Mouse (Mus musculus): ENCODE data around the gene Cnrip1. TPM values are rescaled to one million over a fixed set of nuclear protein-coding genes. Genes with fewer than 3 reads are reported as not detected.

Cnrip1 gene
- total RNA-seq, 4 experiments from 2014 or later = 78.9 to 89.0 (median 83.4) TPM

DNA sequence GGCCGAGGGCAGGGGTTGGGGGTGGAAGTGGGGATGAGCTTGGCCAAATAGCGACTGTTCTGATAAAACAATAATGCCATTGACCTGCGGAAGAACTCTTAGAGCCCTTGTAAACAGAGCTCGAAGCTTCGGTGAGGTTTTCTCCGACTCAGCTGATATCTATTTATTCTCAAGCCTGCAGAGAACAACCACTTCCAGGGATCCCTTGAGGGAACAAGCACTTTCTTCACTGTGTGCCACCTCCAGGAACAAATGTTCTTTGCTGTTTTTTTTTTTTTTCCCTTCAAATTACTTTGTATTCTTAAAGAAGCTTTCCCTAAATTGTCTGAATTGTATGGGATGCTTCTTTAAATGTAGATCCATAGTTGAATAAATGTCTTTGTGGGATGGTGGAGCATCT, 56.0 kb downstream of the Cnrip1 start:
- DNase-seq (ENCODE audit: low spot score in 2 of 2) = no peak

DNA sequence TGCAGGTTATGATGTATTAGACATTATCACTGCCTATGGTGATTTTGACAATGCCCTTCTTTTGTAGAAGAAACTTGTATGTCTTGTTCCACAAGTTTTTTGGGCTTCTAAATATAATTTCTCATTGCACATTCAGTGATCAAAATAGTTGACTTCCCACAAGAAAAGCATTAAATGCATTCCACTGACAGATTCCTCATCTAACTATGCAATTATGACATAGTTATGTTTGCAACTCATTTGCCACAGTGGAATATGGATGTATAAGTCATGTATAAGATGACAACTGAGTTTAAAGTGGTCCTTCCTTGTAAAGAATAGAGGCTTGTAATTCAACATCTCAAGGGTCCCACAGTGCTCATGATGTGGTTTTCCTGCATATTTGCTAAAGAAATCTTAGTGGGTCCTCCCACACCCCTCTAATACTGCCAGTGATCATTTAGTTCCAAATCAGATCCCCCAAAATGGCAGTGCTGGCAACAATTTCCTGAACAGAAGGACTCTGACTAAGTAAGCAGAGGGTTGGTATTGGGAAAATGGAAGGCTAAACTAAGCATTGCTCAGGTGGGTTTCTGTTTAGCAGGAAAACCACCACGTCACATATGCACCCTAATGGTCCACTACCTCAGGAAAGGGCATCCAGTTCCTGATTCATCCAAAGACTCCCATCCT, 61.2 kb downstream of the Cnrip1 start:
- no peak for DNase-seq (ENCODE audit: low spot score in 2 of 2)

DNA sequence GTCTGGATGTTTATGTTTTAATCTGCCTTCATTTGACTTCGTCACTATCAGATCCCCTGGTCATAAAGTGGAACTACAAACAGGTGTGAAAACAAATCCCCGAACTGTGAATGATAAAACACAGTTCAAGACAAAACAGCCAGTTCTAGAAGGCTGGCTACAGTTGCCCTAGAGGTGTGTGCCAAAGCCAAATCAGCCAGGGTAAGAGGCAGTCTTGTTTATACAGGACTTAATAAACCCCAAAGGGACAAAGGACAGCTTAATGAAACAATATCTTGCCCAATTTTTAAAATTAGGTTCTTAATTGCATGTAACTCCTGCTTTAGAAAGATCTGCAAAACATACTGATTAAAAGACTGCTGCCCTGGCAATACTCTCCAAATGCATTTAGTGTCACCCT, 75.0 kb downstream of the Cnrip1 start:
- DNase-seq (ENCODE audit: low spot score in 2 of 2) = no peak

Other genes with a start within 250 kb of the Cnrip1 start
- 1 to 10 TPM; 1.8 to 2.7 (median 2.0) TPM for gene Fbxo48, start 100.2 kb upstream of the Cnrip1 start, total RNA-seq (2022)
- 10 to 100 TPM in 3 of 4 experiments, 1 to 10 TPM in 1; 8.1 to 26.6 (median 17.0) TPM for gene Plek, start 795 bp downstream of the Cnrip1 start, total RNA-seq (2022)
- gene Ppp3r1, start 107.7 kb downstream of the Cnrip1 start, total RNA-seq (2022) = 100 to 1,000 TPM; 620 to 756 (median 686) TPM
- gene Wdr92, start 130.5 kb downstream of the Cnrip1 start, total RNA-seq (2022) = 10 to 100 TPM in 1 of 4 experiments, 1 to 10 TPM in 3; 7.3 to 10.4 (median 9.1) TPM
- gene Pno1, start 160.0 kb downstream of the Cnrip1 start, total RNA-seq (2022) = 10 to 100 TPM; 24.4 to 29.7 (median 25.6) TPM
- gene C1d, start 206.0 kb downstream of the Cnrip1 start, total RNA-seq (2022) = 10 to 100 TPM; 43.4 to 52.8 (median 47.9) TPM

Data from left cerebral cortex, adult 8-10 months (tissue).